Mouse (Mus musculus) embryonic facial prominence, embryonic 10.5 days (tissue): Measurements from ENCODE around the gene Rdh11. TPM values are rescaled to one million over a fixed set of nuclear protein-coding genes. Genes with fewer than 3 reads are reported as not detected.
A peak's percentile ranks its signal among the peaks of the same experiment; 100 is the strongest.

Experiments
- DNase-seq: peaks from one replicate; pipeline ENCODE4 v3.0.0-alpha.2; 2017; ENCODE audit warnings: low spot score
- H3K27ac ChIP-seq: fragments of 300-500 bp; sonication (generic); replicated peaks from 2 replicates; pipeline ENCODE4 v1.5.1; 2016; ENCODE audit warnings: mild to moderate bottlenecking
- H3K27me3 ChIP-seq: fragments of 300-500 bp; sonication (generic); replicated peaks from 2 replicates; pipeline ENCODE4 v1.6.1; 2016; ENCODE audit warnings: low read depth, mild to moderate bottlenecking; ENCODE audit not compliant: poor library complexity, severe bottlenecking
- H3K36me3 ChIP-seq: fragments of 300-500 bp; sonication (generic); replicated peaks from 2 replicates; pipeline ENCODE4 v1.6.1; 2016; ENCODE audit warnings: mild to moderate bottlenecking, moderate library complexity
- H3K4me1 ChIP-seq: fragments of 300-500 bp; sonication (generic); 2 replicates; pipeline ENCODE4 v1.6.1; 2016
- H3K4me3 ChIP-seq: fragments of 300-500 bp; sonication (generic); 2 replicates; pipeline ENCODE4 v1.5.1; 2016; ENCODE audit warnings: mild to moderate bottlenecking, moderate library complexity
- H3K9me3 ChIP-seq: fragments of 300-500 bp; sonication (generic); 2 replicates; pipeline ENCODE4 v1.6.1; 2016; ENCODE audit warnings: mild to moderate bottlenecking
- WGBS: fragments of 180-500 bp; shearing (Covaris S2); methylation state at CpG from one replicate; pipeline ENCODE4 v1.1.7; 2016; 5-methylcytosine and 5-hydroxymethylcytosine counted together
- polyA plus RNA-seq: library from polyadenylated mRNA; unstranded; fragments of >200 nt; fragmentation: Nextera tagmentation; extraction: Ambion mirVana; gene quantifications from 2 replicates; pipeline ENCODE4 v1.2.1, GENCODE M21; 2016

Rdh11 gene
- polyA plus RNA-seq, 1 experiment from 2014 or later = 24.1 TPM

- H3K27me3 ChIP-seq = no peaks in the 10 kb centered on the region
These were observed 18.4 kb downstream of the Rdh11 start for GRCm38 (mm10) chr12:79173721-79174120.

GRCm38 (mm10) chr12:79172019-79172941 is 19.8 kb downstream of the Rdh11 start, which contains the start of gene Vti1b:
Gene Vti1b (minus strand): TSS chr12:79172667.
- under 1% methylated on average over 73 of the region's 73 CpGs for WGBS
- peak within 1 kb of the TSS; percentile 74 for H3K4me3 ChIP-seq

More at GRCm38 (mm10) chr12:79173721-79174120, 18.4 kb downstream of the Rdh11 start:
- Histone ChIP-seq H3K36me3 (peaks cover 38% of the 10 kb centered on the region), H3K4me1 (peaks cover 6% of the 10 kb centered on the region), H3K4me3 (no peak overlapping the region), H3K27ac (no peak overlapping the region), H3K9me3 (no peaks in the 10 kb centered on the region)
- no peak for DNase-seq
- 82% methylated on average over 5 of the region's 5 CpGs for WGBS

GRCm38 (mm10) chr12:79171269-79171995 is 20.7 kb downstream of the Rdh11 start:
- Histone ChIP-seq H3K9me3 (no peaks in the 10 kb centered on the region), H3K4me1 (peaks cover 6% of the 10 kb centered on the region), H3K36me3 (peaks cover 20% of the 10 kb centered on the region), H3K4me3 (peak overlapping the region; percentile 74), H3K27ac (no peak overlapping the region), H3K27me3 (no peaks in the 10 kb centered on the region)
- DNase-seq = peak; percentile 10
- 38% methylated on average over 12 of the region's 12 CpGs for WGBS

More at GRCm38 (mm10) chr12:79172019-79172941, 19.8 kb downstream of the Rdh11 start, which contains the start of gene Vti1b:
- peak within 1 kb of the TSS; percentile 94 for H3K27ac ChIP-seq
- peak; percentile 91 for DNase-seq
- peaks cover 29% of the 10 kb centered on the region for H3K36me3 ChIP-seq
- H3K9me3 ChIP-seq = no peaks in the 10 kb centered on the region
- H3K4me1 ChIP-seq = peaks cover 6% of the 10 kb centered on the region
- no peaks in the 10 kb centered on the region for H3K27me3 ChIP-seq

GRCm38 (mm10) chr12:79170421-79170820 is 21.7 kb downstream of the Rdh11 start:
- DNase-seq = no peak
- H3K36me3 ChIP-seq = peaks cover 19% of the 10 kb centered on the region
- H3K4me1 ChIP-seq = peaks cover 6% of the 10 kb centered on the region
- no peak overlapping the region for H3K4me3 ChIP-seq
- H3K27ac ChIP-seq = no peak overlapping the region
- H3K9me3 ChIP-seq = no peaks in the 10 kb centered on the region
- no peaks in the 10 kb centered on the region for H3K27me3 ChIP-seq
- WGBS = 77% methylated on average over 3 of the region's 3 CpGs

GRCm38 (mm10) chr12:79169173-79169572 is 22.9 kb downstream of the Rdh11 start:
- H3K9me3 ChIP-seq = no peaks in the 10 kb centered on the region
- H3K4me3 ChIP-seq = no peak overlapping the region
- no peaks in the 10 kb centered on the region for H3K27me3 ChIP-seq
- H3K4me1 ChIP-seq = peaks cover 6% of the 10 kb centered on the region
- peaks cover 21% of the 10 kb centered on the region for H3K36me3 ChIP-seq
- DNase-seq = no peak
- H3K27ac ChIP-seq = no peak overlapping the region

- H3K4me3 ChIP-seq = no peak overlapping the region
- DNase-seq = no peak
- H3K27me3 ChIP-seq = no peaks in the 10 kb centered on the region
- H3K4me1 ChIP-seq = no peaks in the 10 kb centered on the region
- H3K27ac ChIP-seq = no peak overlapping the region
- peaks cover 83% of the 10 kb centered on the region for H3K36me3 ChIP-seq
- no peaks in the 10 kb centered on the region for H3K9me3 ChIP-seq
- 94% methylated on average over 3 of the region's 3 CpGs for WGBS
These were observed 29.2 kb downstream of the Rdh11 start for GRCm38 (mm10) chr12:79162876-79163275.

- H3K36me3 ChIP-seq = peaks cover 11% of the 10 kb centered on the region
- H3K9me3 ChIP-seq = no peaks in the 10 kb centered on the region
- WGBS = 93% methylated on average over 6 of the region's 6 CpGs
- H3K4me3 ChIP-seq = no peak overlapping the region
- no peak for DNase-seq
- no peak overlapping the region for H3K27ac ChIP-seq
- no peaks in the 10 kb centered on the region for H3K27me3 ChIP-seq
- no peaks in the 10 kb centered on the region for H3K4me1 ChIP-seq
These were observed 42.4 kb downstream of the Rdh11 start for GRCm38 (mm10) chr12:79149653-79150052.

GRCm38 (mm10) chr12:79141384-79141783 is 50.7 kb downstream of the Rdh11 start:
- Histone ChIP-seq H3K9me3 (no peaks in the 10 kb centered on the region), H3K27ac (no peak overlapping the region), H3K27me3 (no peaks in the 10 kb centered on the region), H3K4me3 (no peak overlapping the region), H3K4me1 (no peaks in the 10 kb centered on the region), H3K36me3 (no peaks in the 10 kb centered on the region)
- DNase-seq = no peak

- no peak for DNase-seq
- Histone ChIP-seq H3K27ac (no peak overlapping the region), H3K4me1 (no peaks in the 10 kb centered on the region), H3K36me3 (no peaks in the 10 kb centered on the region), H3K9me3 (no peaks in the 10 kb centered on the region), H3K27me3 (no peaks in the 10 kb centered on the region), H3K4me3 (no peak overlapping the region)
- WGBS = 90% methylated on average over 2 of the region's 2 CpGs
These were observed 51.3 kb downstream of the Rdh11 start for GRCm38 (mm10) chr12:79140811-79141210.

- H3K9me3 ChIP-seq = no peaks in the 10 kb centered on the region
- DNase-seq = no peak
- WGBS = 65% methylated on average over 1 of the region's 1 CpGs
- peaks cover 11% of the 10 kb centered on the region for H3K4me1 ChIP-seq
- H3K27me3 ChIP-seq = no peaks in the 10 kb centered on the region
- H3K4me3 ChIP-seq = no peak overlapping the region
- no peaks in the 10 kb centered on the region for H3K36me3 ChIP-seq
- no peak overlapping the region for H3K27ac ChIP-seq
These were observed 52.7 kb downstream of the Rdh11 start for GRCm38 (mm10) chr12:79139417-79139816.

- no peak for DNase-seq
These were observed 53.1 kb downstream of the Rdh11 start for GRCm38 (mm10) chr12:79138999-79139398.

GRCm38 (mm10) chr12:79136949-79137348 is 55.1 kb downstream of the Rdh11 start:
- H3K4me3 ChIP-seq = no peak overlapping the region
- no peaks in the 10 kb centered on the region for H3K36me3 ChIP-seq
- peaks cover 11% of the 10 kb centered on the region for H3K4me1 ChIP-seq
- 57% methylated on average over 7 of the region's 7 CpGs for WGBS
- H3K9me3 ChIP-seq = no peaks in the 10 kb centered on the region
- no peak overlapping the region for H3K27ac ChIP-seq
- DNase-seq = no peak
- peaks cover 18% of the 10 kb centered on the region for H3K27me3 ChIP-seq

More at GRCm38 (mm10) chr12:79138999-79139398, 53.1 kb downstream of the Rdh11 start:
- H3K4me3 ChIP-seq = no peak overlapping the region
- no peaks in the 10 kb centered on the region for H3K36me3 ChIP-seq
- peaks cover 11% of the 10 kb centered on the region for H3K4me1 ChIP-seq
- H3K27ac ChIP-seq = no peak overlapping the region
- no peaks in the 10 kb centered on the region for H3K9me3 ChIP-seq
- no peaks in the 10 kb centered on the region for H3K27me3 ChIP-seq
